Mouse (Mus musculus): Measurements from ENCODE around the gene Ing3.

DNA sequence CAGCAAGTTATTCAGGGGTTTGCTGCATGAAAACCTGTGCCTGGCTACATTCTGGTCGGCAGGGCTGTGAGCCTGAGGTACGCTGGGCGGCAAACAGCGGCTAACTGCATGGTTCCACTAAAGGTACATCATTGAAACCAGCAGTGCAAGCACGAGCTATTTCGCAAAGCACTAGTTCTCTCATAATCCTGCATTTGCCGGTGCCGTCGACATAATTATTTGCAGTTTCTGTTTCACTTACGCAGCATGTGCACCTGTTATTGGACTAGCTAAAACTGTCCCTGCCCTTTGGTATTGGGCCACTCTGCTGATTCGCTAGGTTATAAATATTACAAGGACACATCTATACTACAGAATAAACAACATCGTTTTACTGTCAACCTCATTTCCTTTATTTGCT lies 60.9 kb downstream of the Ing3 start:
- TF ChIP-seq CTCF (IDR thresholded peaks at IDR 0.05; ENCODE audit: extremely low read depth, insufficient read depth, low read length) (no peak), POLR2A (IDR thresholded peaks at IDR 0.05; ENCODE audit: extremely low read depth, insufficient read depth, low read length) (no peak)
